Mouse (Mus musculus): ENCODE measurements around the gene Ss18l1.

GRCm38 (mm10) chr2:180005656-180006351, 36.5 kb upstream of the Ss18l1 start:
- TF ChIP-seq FLI1 (IDR thresholded peaks at IDR 0.05; ENCODE audit: low read length) (no peak), GATA1 (IDR thresholded peaks at IDR 0.05; ENCODE audit: borderline replicate concordance, low read length) (no peak)

Measured in megakaryocyte, embryonic 14.5 days (primary cell).